Mouse (Mus musculus): ENCODE results near the gene Susd2. TPM values are rescaled to one million over a fixed set of nuclear protein-coding genes. Genes with fewer than 3 reads are reported as not detected.

Susd2 gene
- 14.8 and 17.3 TPM in 2 replicates for polyA plus RNA-seq (2012; rRNA removed)

DNA sequence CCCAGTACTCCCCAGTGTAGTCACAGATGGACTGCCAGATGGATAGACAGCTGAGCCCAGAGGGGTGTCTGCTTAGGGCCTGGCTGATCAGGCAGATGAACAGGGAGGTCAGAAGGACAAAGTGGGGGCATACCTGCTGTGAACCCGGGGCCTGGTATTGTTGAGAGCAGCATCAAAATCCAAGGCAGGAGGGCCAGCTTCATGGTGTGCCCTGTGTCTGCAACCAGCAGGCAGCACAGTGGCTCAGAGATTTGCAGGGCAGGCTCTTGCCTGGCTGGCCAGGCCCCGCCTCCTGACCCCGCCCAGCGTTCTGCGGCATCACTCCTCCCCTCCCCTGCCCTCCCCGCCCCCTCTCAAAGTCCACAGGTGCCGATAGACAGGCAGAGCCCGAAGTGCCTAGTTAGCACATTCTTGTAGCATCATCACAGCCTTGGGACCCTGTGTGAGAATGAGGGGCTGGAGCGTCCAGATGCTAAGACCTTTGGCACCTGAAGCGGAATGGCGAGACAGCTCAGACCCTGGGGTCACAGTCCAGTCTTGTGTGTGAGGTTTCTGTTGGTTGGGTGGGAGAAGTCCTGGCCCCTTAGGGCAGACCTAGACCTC, at the start of gene Susd2:
Gene Susd2 (minus strand): TSS at position 268 of the 603 bp plus-strand sequence.
- 0 out of 2 replicates have a peak within 1 kb of the TSS, but pooled peaks have one; percentile 5 for H3K27ac ChIP-seq (ENCODE audit: insufficient read depth, low read length)
- no peak within 1 kb of the TSS; the same call in 1 of the 2 replicates for H3K4me3 ChIP-seq (ENCODE audit: extremely low read depth, insufficient read depth, insufficient read length)
- peaks cover 18% of the 10 kb centered on the region for H3K36me3 ChIP-seq (ENCODE audit: control insufficient read depth, insufficient read depth, low read length)
- DNase-seq (ENCODE audit: low read depth in 1 of 2, low spot score in 2 of 2) = peak; percentile 8 to 36
- H3K4me1 ChIP-seq (ENCODE audit: control insufficient read depth, insufficient read depth, insufficient read length) = peaks cover 5% of the 10 kb centered on the region; the same call in 1 of the 2 replicates
- 30% methylated on average over 11 of the region's 11 CpGs for WGBS
- no peaks in the 10 kb centered on the region for H3K27me3 ChIP-seq (ENCODE audit: control insufficient read depth, insufficient read depth, low read length)
- no peak for TF ChIP-seq CTCF (IDR thresholded peaks at IDR 0.05; ENCODE audit: extremely low read depth, insufficient read depth, insufficient read length, insufficient replicate concordance)
- no peak for TF ChIP-seq POLR2A (IDR thresholded peaks at IDR 0.05; ENCODE audit: low read depth, low read length)

DNA sequence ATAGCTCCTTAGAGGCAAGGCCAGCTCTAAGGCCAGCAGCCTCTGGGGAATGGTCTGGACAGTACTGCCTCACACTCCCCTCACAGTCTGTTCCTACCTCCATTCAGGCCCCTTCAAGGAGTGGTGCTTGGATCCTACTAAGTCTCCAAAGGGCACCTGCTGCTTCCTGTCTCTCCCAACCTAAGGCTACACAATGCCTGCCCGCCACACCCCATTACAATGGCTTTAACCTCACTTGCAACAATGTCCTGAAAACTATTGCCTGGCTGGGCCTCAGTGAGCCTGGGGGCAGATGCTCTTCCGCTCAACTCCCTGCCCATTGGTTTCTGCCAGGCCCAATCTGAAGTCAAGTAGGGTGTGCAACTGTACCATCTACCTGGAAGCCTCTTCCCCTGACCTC, 44.8 kb upstream of the Susd2 start:
- Histone ChIP-seq H3K4me3 (ENCODE audit: extremely low read depth, insufficient read depth, insufficient read length) (no peak overlapping the region), H3K4me1 (ENCODE audit: control insufficient read depth, insufficient read depth, insufficient read length) (no peaks in the 10 kb centered on the region), H3K27me3 (ENCODE audit: control insufficient read depth, insufficient read depth, low read length) (no peaks in the 10 kb centered on the region), H3K27ac (ENCODE audit: insufficient read depth, low read length) (no peak overlapping the region), H3K36me3 (ENCODE audit: control insufficient read depth, insufficient read depth, low read length) (peaks cover 9% of the 10 kb centered on the region)
- no peak for DNase-seq (ENCODE audit: low read depth in 1 of 2, low spot score in 2 of 2)
- WGBS = 98% methylated on average over 2 of the region's 2 CpGs
- TF ChIP-seq CTCF (IDR thresholded peaks at IDR 0.05; ENCODE audit: extremely low read depth, insufficient read depth, insufficient read length, insufficient replicate concordance) = no peak
- TF ChIP-seq POLR2A (IDR thresholded peaks at IDR 0.05; ENCODE audit: low read depth, low read length) = no peak

DNA sequence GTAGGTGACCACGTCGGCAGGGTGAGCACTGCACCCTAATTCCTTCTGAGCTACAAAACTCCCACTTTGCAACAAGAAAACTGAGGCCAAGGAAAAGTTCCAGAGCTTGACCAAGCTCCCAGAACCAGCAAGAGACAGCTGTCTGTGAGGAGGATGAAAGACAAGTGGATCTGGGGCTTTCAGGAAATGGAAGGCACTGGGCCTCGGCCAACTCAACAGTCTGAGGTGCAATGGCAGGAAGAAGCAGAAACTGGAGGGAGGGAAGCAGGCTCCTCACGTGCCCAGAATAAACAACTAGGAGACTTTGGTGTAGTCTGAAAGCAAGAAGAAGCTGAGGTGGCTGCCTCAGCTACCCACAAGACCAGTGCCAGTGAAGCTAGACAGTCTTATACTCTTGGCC, 42.9 kb upstream of the Susd2 start:
- Histone ChIP-seq H3K4me1 (ENCODE audit: control insufficient read depth, insufficient read depth, insufficient read length) (no peaks in the 10 kb centered on the region), H3K27me3 (ENCODE audit: control insufficient read depth, insufficient read depth, low read length) (no peaks in the 10 kb centered on the region; the same call in 1 of the 2 replicates), H3K4me3 (ENCODE audit: extremely low read depth, insufficient read depth, insufficient read length) (no peak overlapping the region), H3K36me3 (ENCODE audit: control insufficient read depth, insufficient read depth, low read length) (peaks cover 12% of the 10 kb centered on the region), H3K27ac (ENCODE audit: insufficient read depth, low read length) (no peak overlapping the region)
- DNase-seq (ENCODE audit: low read depth in 1 of 2, low spot score in 2 of 2) = no peak
- TF ChIP-seq POLR2A (IDR thresholded peaks at IDR 0.05; ENCODE audit: low read depth, low read length) = no peak
- TF ChIP-seq CTCF (IDR thresholded peaks at IDR 0.05; ENCODE audit: extremely low read depth, insufficient read depth, insufficient read length, insufficient replicate concordance) = no peak
- 65% methylated on average over 4 of the region's 4 CpGs for WGBS

DNA sequence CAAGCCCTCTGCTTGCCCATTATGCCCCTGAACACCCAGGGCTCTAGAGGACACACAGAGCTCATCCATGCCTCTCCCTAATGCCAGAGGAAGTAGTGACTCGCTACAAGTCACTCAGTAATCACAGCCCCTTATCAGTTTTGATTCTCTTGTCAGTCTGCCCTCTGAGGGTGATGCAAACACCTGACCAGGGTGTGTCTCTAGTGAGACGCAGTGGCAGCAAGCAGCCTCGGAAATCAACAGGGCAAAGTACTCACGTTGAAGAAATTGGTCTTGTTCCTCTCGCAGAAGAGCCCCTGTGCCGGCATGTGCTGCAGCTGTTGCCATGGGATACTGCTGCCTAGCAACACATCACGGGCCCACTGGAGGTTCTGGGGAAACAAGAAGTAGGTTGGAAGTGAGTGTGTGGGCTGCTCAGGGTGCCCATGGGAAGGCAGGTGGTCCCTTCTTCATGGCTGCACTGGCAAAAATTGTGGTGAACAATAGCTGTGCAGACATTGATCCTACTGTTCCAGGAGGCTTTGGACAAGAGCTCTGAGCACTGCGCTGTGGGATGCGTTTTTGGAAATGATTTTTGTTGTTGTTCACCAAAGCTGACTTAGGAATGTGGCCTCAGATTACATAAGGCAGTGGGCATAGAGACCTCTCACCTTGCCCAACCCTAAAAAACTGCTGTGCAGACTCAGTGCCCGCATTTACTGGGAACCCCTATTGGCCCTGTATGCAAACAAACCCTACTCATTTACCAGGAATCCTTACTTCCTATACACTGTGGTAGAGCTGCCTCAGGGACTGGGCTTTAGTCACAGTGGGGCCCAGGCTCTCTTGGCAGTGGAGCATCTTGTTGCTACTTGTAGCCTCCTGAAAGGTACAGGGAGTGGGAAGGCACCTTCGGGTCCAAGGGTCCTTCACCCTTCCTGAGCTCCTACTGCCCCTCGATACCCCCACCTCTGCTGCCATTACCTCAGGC, 40.5 kb upstream of the Susd2 start:
- no peak overlapping the region for H3K27ac ChIP-seq (ENCODE audit: insufficient read depth, low read length)
- H3K27me3 ChIP-seq (ENCODE audit: control insufficient read depth, insufficient read depth, low read length) = no peaks in the 10 kb centered on the region; the same call in 1 of the 2 replicates
- H3K36me3 ChIP-seq (ENCODE audit: control insufficient read depth, insufficient read depth, low read length) = peaks cover 11% of the 10 kb centered on the region; the same call in 1 of the 2 replicates
- no peak for TF ChIP-seq CTCF (IDR thresholded peaks at IDR 0.05; ENCODE audit: extremely low read depth, insufficient read depth, insufficient read length, insufficient replicate concordance)
- no peak for TF ChIP-seq POLR2A (IDR thresholded peaks at IDR 0.05; ENCODE audit: low read depth, low read length)
- WGBS = 70% methylated on average over 12 of the region's 12 CpGs
- no peaks in the 10 kb centered on the region for H3K4me1 ChIP-seq (ENCODE audit: control insufficient read depth, insufficient read depth, insufficient read length)
- H3K4me3 ChIP-seq (ENCODE audit: extremely low read depth, insufficient read depth, insufficient read length) = no peak overlapping the region
- no peak for DNase-seq (ENCODE audit: low read depth in 1 of 2, low spot score in 2 of 2)

DNA sequence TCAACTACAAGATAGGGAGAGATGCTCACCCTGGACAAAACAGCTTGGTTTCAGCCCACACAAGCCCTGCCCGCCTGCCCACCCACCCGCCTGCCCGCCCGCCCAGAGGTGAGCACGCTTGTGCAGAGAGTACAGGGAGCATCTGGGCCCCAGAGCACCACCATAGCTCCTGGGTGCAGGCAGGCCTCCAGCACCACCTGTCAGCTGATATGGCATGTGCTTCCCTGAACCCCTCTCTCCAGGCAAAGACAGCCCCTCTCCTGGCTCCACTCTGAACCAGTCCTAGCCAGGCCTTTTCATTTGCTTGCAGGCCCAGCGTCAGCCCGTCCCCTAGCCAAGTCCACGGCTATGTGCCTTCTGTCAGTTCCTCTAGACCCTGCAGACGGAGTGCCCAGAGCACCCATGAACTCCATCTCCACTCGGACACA, 36.8 kb upstream of the Susd2 start:
- 97% methylated on average over 10 of the region's 10 CpGs for WGBS

DNA sequence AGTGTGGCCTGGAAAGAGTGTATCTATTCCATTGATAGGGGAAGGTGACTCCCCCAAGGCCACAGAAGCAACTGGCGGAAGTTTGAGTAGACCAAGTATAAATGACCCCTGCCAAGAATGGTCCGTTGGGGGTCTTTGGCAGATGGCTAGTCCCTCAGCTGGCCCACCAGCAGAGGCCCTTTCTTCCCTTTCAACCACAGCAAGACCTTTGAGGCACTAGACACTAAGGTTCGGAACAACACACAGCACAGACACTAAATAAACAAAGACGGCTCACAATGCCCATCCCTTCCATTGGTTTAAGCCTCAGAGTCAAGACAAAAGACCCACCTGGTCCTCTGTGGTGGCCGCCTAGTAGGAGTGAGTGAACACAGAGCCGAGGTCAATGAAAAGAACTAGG, 35.4 kb upstream of the Susd2 start:
- Histone ChIP-seq H3K27ac (ENCODE audit: insufficient read depth, low read length) (no peak overlapping the region), H3K4me1 (ENCODE audit: control insufficient read depth, insufficient read depth, insufficient read length) (no peaks in the 10 kb centered on the region), H3K27me3 (ENCODE audit: control insufficient read depth, insufficient read depth, low read length) (no peaks in the 10 kb centered on the region; the same call in 1 of the 2 replicates), H3K4me3 (ENCODE audit: extremely low read depth, insufficient read depth, insufficient read length) (no peak overlapping the region), H3K36me3 (ENCODE audit: control insufficient read depth, insufficient read depth, low read length) (peaks cover 8% of the 10 kb centered on the region; the same call in 1 of the 2 replicates)
- TF ChIP-seq CTCF (IDR thresholded peaks at IDR 0.05; ENCODE audit: extremely low read depth, insufficient read depth, insufficient read length, insufficient replicate concordance) (no peak), POLR2A (IDR thresholded peaks at IDR 0.05; ENCODE audit: low read depth, low read length) (no peak)
- 97% methylated on average over 6 of the region's 6 CpGs for WGBS
- DNase-seq (ENCODE audit: low read depth in 1 of 2, low spot score in 2 of 2) = no peak

More for the DNA sequence above, 36.8 kb upstream of the Susd2 start:
- TF ChIP-seq CTCF (IDR thresholded peaks at IDR 0.05; ENCODE audit: extremely low read depth, insufficient read depth, insufficient read length, insufficient replicate concordance) (no peak), POLR2A (IDR thresholded peaks at IDR 0.05; ENCODE audit: low read depth, low read length) (no peak)
- H3K4me1 ChIP-seq (ENCODE audit: control insufficient read depth, insufficient read depth, insufficient read length) = no peaks in the 10 kb centered on the region
- no peaks in the 10 kb centered on the region; the same call in 1 of the 2 replicates for H3K27me3 ChIP-seq (ENCODE audit: control insufficient read depth, insufficient read depth, low read length)
- DNase-seq (ENCODE audit: low read depth in 1 of 2, low spot score in 2 of 2) = no peak
- H3K4me3 ChIP-seq (ENCODE audit: extremely low read depth, insufficient read depth, insufficient read length) = no peak overlapping the region
- H3K27ac ChIP-seq (ENCODE audit: insufficient read depth, low read length) = no peak overlapping the region
- H3K36me3 ChIP-seq (ENCODE audit: control insufficient read depth, insufficient read depth, low read length) = peaks cover 9% of the 10 kb centered on the region; the same call in 1 of the 2 replicates

All from spleen, adult 2 months (tissue).